Mouse (Mus musculus) adrenal gland, postnatal 4 days (tissue): ENCODE results near the gene Prl3d2. TPM values are rescaled to one million over a fixed set of nuclear protein-coding genes. Genes with fewer than 3 reads are reported as not detected.
"Not testable (repeated sequence)": the region's sequence is repeated elsewhere in the genome, so short reads cannot be mapped to it uniquely, and the experiment has no call there.

Experiments used
- DNase-seq, 2 experiments: peaks; one replicate each; pipeline ENCODE4 v3.0.0; 2021 to 2022; ENCODE audit warnings: low spot score in 2 of 2, mixed read lengths in 2 of 2
- long read RNA-seq, 2 experiments: library from polyadenylated mRNA; stranded (forward); transcript quantifications; one replicate each; pipeline ENCODE4 v2.0.0; 2021
- total RNA-seq, 2 experiments: library from RNA; stranded (reverse); gene quantifications; 2 replicates each; pipeline ENCODE4 v1.2.3; 2021

Prl3d2 gene
- total RNA-seq: not detected
- long read RNA-seq, experiment 1: 0 reads
- long read RNA-seq, experiment 2: 0 reads

DNA sequence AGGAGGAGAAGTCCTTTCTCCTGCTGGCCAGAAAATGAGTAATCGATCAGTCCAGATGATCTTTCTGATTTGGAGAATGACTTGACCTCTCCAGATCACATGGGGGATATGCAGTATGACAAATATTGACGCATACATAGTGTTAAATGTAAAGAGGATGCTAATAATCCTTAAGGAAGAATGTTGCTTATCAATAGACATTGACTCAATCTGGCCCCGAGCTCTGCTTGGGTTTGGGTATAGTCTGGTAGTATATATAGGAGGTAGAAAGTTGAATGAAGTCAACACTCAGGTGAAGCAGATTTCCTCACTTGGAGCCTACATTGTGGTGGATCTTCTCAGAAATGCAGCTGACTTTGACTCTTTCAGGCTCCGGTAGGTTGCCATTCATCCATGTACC is at the start of gene Prl3d2:
TSS of gene Prl3d2 (plus strand) at position 301 of the 400 bp plus-strand sequence.
- DNase-seq: not testable (repeated sequence)

DNA sequence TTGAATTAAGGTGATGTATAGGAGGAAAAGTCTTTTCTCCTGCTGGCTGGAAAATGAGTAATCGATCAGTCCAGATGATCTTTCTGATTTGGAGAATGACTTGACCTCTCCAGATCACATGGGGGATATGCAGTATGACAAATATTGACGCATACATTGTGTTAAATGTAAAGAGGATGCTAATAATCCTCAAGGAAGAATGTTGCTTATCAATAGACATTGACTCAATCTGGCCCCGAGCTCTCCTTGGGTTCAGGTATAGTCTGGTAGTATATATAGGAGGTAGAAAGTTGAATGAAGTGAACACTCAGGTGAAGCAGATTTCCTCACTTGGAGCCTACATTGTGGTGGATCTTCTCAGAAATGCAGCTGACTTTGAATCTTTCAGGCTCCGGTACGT is 27.6 kb upstream of the Prl3d2 start, which contains the start of gene Prl3d1:
TSS of gene Prl3d1 (plus strand) at position 301 of the 400 bp plus-strand sequence.
- DNase-seq: not testable (repeated sequence)

DNA sequence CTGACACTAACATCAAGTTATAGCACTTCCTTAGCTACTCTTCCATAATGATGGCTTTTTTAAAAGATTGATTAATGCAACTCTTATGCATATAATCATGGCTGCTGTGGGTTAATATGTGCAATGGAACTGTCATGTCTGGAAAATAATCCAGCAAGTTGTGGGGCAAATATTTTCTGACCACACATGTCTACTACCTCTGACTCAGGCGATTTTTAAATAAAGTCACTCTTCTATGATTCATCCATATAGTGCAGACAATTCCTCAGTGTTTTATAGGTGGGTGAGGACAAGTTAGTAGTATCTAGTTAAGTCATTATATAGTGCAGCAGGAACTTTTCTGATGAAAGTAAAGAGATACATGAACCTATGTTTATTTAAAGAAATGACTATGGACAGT is 26.8 kb downstream of the Prl3d2 start:
- DNase-seq: no peak

DNA sequence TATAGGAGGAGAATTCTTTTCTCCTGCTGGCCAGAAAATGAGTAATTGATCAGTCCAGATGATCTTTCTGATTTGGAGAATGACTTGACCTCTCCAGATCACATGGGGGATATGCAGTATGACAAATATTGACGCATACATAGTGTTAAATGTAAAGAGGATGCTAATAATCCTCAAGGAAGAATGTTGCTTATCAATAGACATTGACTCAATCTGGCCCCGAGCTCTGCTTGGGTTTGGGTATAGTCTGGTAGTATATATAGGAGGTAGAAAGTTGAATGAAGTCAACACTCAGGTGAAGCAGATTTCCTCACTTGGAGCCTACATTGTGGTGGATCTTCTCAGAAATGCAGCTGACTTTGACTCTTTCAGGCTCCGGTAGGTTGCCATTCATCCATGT is 35.0 kb downstream of the Prl3d2 start, which contains the start of gene Prl3d3:
TSS of gene Prl3d3 (plus strand) at position 301 of the 400 bp plus-strand sequence.
- DNase-seq: not testable (repeated sequence)

Other genes with a start within 250 kb of the Prl3d2 start
- not detected for gene Prl, start 64.1 kb upstream of the Prl3d2 start, total RNA-seq
- not detected for gene Prl3d1, start 27.5 kb upstream of the Prl3d2 start, total RNA-seq
- gene Prl3d3, start 35.1 kb downstream of the Prl3d2 start, total RNA-seq: not detected
- not detected for gene Prl3c1, start 75.0 kb downstream of the Prl3d2 start, total RNA-seq
- not detected for gene Prl3b1, start 120.1 kb downstream of the Prl3d2 start, total RNA-seq
- gene Prl3a1, start 137.7 kb downstream of the Prl3d2 start, total RNA-seq: not detected
- not detected for gene Prl6a1, start 190.9 kb downstream of the Prl3d2 start, total RNA-seq
- gene Prl8a2, start 224.0 kb downstream of the Prl3d2 start, total RNA-seq: under 1 TPM; 0.34 TPM